Mouse (Mus musculus) erythroblast, embryonic 14.5 days (primary cell): Measurements from ENCODE around the gene Ccdc124.

Source experiments
- GATA1 ChIP-seq: IDR thresholded peaks from 2 replicates; pipeline ENCODE4 v1.6.1; 2012; ENCODE audit warnings: low read length, inconsistent platforms, mixed read lengths
- TAL1 ChIP-seq: IDR thresholded peaks from 3 replicates; pipeline ENCODE4 v1.6.1; 2012; ENCODE audit warnings: low read length, inconsistent platforms, mixed read lengths

- TF ChIP-seq GATA1 (no peak), TAL1 (no peak)
These were observed 51.7 kb downstream of the Ccdc124 start for GRCm38 (mm10) chr8:70821992-70822391.
